Mouse (Mus musculus): ENCODE data around the gene Kif14. TPM values are rescaled to one million over a fixed set of nuclear protein-coding genes. Genes with fewer than 3 reads are reported as not detected.

Gene Kif14
- total and polyA plus RNA-seq, 3 experiments = 6.5 to 15.8 TPM; not detected in 1

- Histone ChIP-seq H3K36me3 (ENCODE audit: control insufficient read depth in 1 of 2, insufficient read depth in 2 of 2, low read length in 2 of 2) (0 out of 4 replicates have a peak, but pooled peaks cover 0 to 1% of the 10 kb centered on the region in 2 experiments), H3K9me3 (replicated peaks; ENCODE audit: insufficient read depth, low read length) (no peaks in the 10 kb centered on the region), H3K4me3 (ENCODE audit: control insufficient read depth in 1 of 2, insufficient read depth in 1 of 2, low read depth in 2 of 2, low read length in 2 of 2) (no peak overlapping the region), H3K79me2 (ENCODE audit: control insufficient read depth, insufficient read depth, low read length, poor library complexity) (no peaks in the 10 kb centered on the region), H3K27ac (ENCODE audit: control insufficient read depth, low read depth, low read length) (no peak overlapping the region), H3K4me1 (ENCODE audit: control insufficient read depth in 1 of 2, insufficient read depth in 2 of 2, low read length in 2 of 2) (no peaks in the 10 kb centered on the region), H3K27me3 (ENCODE audit: control insufficient read depth in 1 of 2, insufficient read depth in 2 of 2, low read length in 2 of 2) (no peaks in the 10 kb centered on the region), H3K9ac (ENCODE audit: control insufficient read depth, low read depth, low read length, poor library complexity, severe bottlenecking) (no peak overlapping the region)
- TF ChIP-seq RAD21 (IDR thresholded peaks at IDR 0.05; ENCODE audit: low read depth, low read length) = peak; percentile 19
- TF ChIP-seq CTCF (IDR thresholded peaks at IDR 0.05 in 2 of 3, conservative IDR thresholded peaks at IDR 0.05 in 1 of 3; ENCODE audit: control insufficient read depth in 1 of 3, insufficient read depth in 1 of 3, low read depth in 2 of 3, low read length in 3 of 3, poor library complexity in 1 of 3, severe bottlenecking in 1 of 3) = peak; percentile 74 to 97 (median 86)
- no peak for TF ChIP-seq ELF1 (IDR thresholded peaks at IDR 0.05; ENCODE audit: low read depth, low read length)
- DNase-seq (ENCODE audit: low read depth, low spot score) = peak; percentile 80
These were observed 58.8 kb downstream of the Kif14 start for GRCm38 (mm10) chr1:136524917-136525316.

- Histone ChIP-seq H3K4me3 (ENCODE audit: control insufficient read depth in 1 of 2, insufficient read depth in 1 of 2, low read depth in 2 of 2, low read length in 2 of 2) (no peak overlapping the region), H3K9ac (ENCODE audit: control insufficient read depth, low read depth, low read length, poor library complexity, severe bottlenecking) (no peak overlapping the region), H3K27me3 (ENCODE audit: control insufficient read depth in 1 of 2, insufficient read depth in 2 of 2, low read length in 2 of 2) (no peaks in the 10 kb centered on the region), H3K27ac (ENCODE audit: control insufficient read depth, low read depth, low read length) (no peak overlapping the region), H3K9me3 (replicated peaks; ENCODE audit: insufficient read depth, low read length) (no peaks in the 10 kb centered on the region), H3K79me2 (ENCODE audit: control insufficient read depth, insufficient read depth, low read length, poor library complexity) (no peaks in the 10 kb centered on the region), H3K4me1 (ENCODE audit: control insufficient read depth in 1 of 2, insufficient read depth in 2 of 2, low read length in 2 of 2) (no peaks in the 10 kb centered on the region), H3K36me3 (ENCODE audit: control insufficient read depth in 1 of 2, insufficient read depth in 2 of 2, low read length in 2 of 2) (0 out of 4 replicates have a peak, but pooled peaks cover 0 to 1% of the 10 kb centered on the region in 2 experiments)
- no peak for DNase-seq (ENCODE audit: low read depth, low spot score)
- no peak for TF ChIP-seq POLR2AphosphoS5 (IDR thresholded peaks at IDR 0.05; ENCODE audit: borderline replicate concordance, low read depth, low read length)
- TF ChIP-seq MAZ (IDR thresholded peaks at IDR 0.05; ENCODE audit: low read depth, low read length) = no peak
- TF ChIP-seq MXI1 (IDR thresholded peaks at IDR 0.05; ENCODE audit: low read depth, low read length) = no peak
- no peak for TF ChIP-seq TBP (IDR thresholded peaks at IDR 0.05; ENCODE audit: low read depth, low read length)
- TF ChIP-seq MYC (IDR thresholded peaks at IDR 0.05; ENCODE audit: low read depth, low read length) = no peak
- no peak for TF ChIP-seq RCOR1 (IDR thresholded peaks at IDR 0.05; ENCODE audit: low read depth, low read length)
- TF ChIP-seq HCFC1 (IDR thresholded peaks at IDR 0.05; ENCODE audit: low read depth, low read length) = no peak
- no peak for TF ChIP-seq SIN3A (IDR thresholded peaks at IDR 0.05; ENCODE audit: low read length)
- TF ChIP-seq ELF1 (IDR thresholded peaks at IDR 0.05; ENCODE audit: low read depth, low read length) = no peak
- TF ChIP-seq MAFK (IDR thresholded peaks at IDR 0.05; ENCODE audit: borderline replicate concordance, low read depth, low read length) = no peak
These were observed 59.7 kb downstream of the Kif14 start for GRCm38 (mm10) chr1:136525818-136526217.

GRCm38 (mm10) chr1:136527163-136527562, 61.0 kb downstream of the Kif14 start:
- Histone ChIP-seq H3K4me3 (ENCODE audit: control insufficient read depth in 1 of 2, insufficient read depth in 1 of 2, low read depth in 2 of 2, low read length in 2 of 2) (no peak overlapping the region), H3K9ac (ENCODE audit: control insufficient read depth, low read depth, low read length, poor library complexity, severe bottlenecking) (no peak overlapping the region), H3K27me3 (ENCODE audit: control insufficient read depth in 1 of 2, insufficient read depth in 2 of 2, low read length in 2 of 2) (no peaks in the 10 kb centered on the region), H3K9me3 (replicated peaks; ENCODE audit: insufficient read depth, low read length) (no peaks in the 10 kb centered on the region), H3K27ac (ENCODE audit: control insufficient read depth, low read depth, low read length) (no peak overlapping the region), H3K36me3 (ENCODE audit: control insufficient read depth in 1 of 2, insufficient read depth in 2 of 2, low read length in 2 of 2) (0 out of 4 replicates have a peak, but pooled peaks cover 0 to 1% of the 10 kb centered on the region in 2 experiments), H3K4me1 (ENCODE audit: control insufficient read depth in 1 of 2, insufficient read depth in 2 of 2, low read length in 2 of 2) (no peaks in the 10 kb centered on the region), H3K79me2 (ENCODE audit: control insufficient read depth, insufficient read depth, low read length, poor library complexity) (no peaks in the 10 kb centered on the region)
- TF ChIP-seq RCOR1 (IDR thresholded peaks at IDR 0.05; ENCODE audit: low read depth, low read length) = no peak
- TF ChIP-seq CHD1 (IDR thresholded peaks at IDR 0.05; ENCODE audit: low read depth, low read length) = no peak
- TF ChIP-seq RAD21 (IDR thresholded peaks at IDR 0.05; ENCODE audit: low read depth, low read length) = no peak
- TF ChIP-seq ZMIZ1 (IDR thresholded peaks at IDR 0.05; ENCODE audit: low read depth, low read length) = no peak
- TF ChIP-seq GATA1 (IDR thresholded peaks at IDR 0.05; ENCODE audit: low read depth, low read length) = no peak
- TF ChIP-seq MXI1 (IDR thresholded peaks at IDR 0.05; ENCODE audit: low read depth, low read length) = no peak
- no peak for TF ChIP-seq GABPA (IDR thresholded peaks at IDR 0.05; ENCODE audit: low read depth, low read length)
- TF ChIP-seq ELF1 (IDR thresholded peaks at IDR 0.05; ENCODE audit: low read depth, low read length) = no peak
- no peak for TF ChIP-seq E2F4 (IDR thresholded peaks at IDR 0.05; ENCODE audit: borderline replicate concordance, low read depth, low read length)
- TF ChIP-seq ZKSCAN1 (IDR thresholded peaks at IDR 0.05; ENCODE audit: low read depth, low read length) = no peak
- no peak for TF ChIP-seq POLR2AphosphoS5 (IDR thresholded peaks at IDR 0.05; ENCODE audit: borderline replicate concordance, low read depth, low read length)
- DNase-seq (ENCODE audit: low read depth, low spot score) = no peak
